Mouse (Mus musculus) hindbrain, embryonic 12.5 days (tissue): Measurements from ENCODE around the gene Gata3. TPM values are rescaled to one million over a fixed set of nuclear protein-coding genes. Genes with fewer than 3 reads are reported as not detected.

Experiments
- ATAC-seq: fragments of 200-750 bp; cut with Nextera tagmentation; 2 replicates; pipeline ENCODE4 v1.8.0; 2017; ENCODE audit warnings: moderate TSS enrichment; ENCODE audit not compliant: low FRiP score
- H3K27ac ChIP-seq: fragments of 300-500 bp; sonication (generic); 2 replicates; pipeline ENCODE4 v1.5.1; 2016; ENCODE audit warnings: mild to moderate bottlenecking
- H3K27me3 ChIP-seq: fragments of 300-500 bp; sonication (generic); 2 replicates; pipeline ENCODE4 v1.6.1; 2016; ENCODE audit warnings: mild to moderate bottlenecking
- H3K36me3 ChIP-seq: fragments of 300-500 bp; sonication (generic); 2 replicates; pipeline ENCODE4 v1.6.1; 2016; ENCODE audit warnings: mild to moderate bottlenecking
- H3K4me1 ChIP-seq: fragments of 300-500 bp; sonication (generic); 2 replicates; pipeline ENCODE4 v1.6.1; 2016
- H3K4me2 ChIP-seq: fragments of 300-500 bp; sonication (generic); replicated peaks from 2 replicates; pipeline ENCODE4 v1.6.1; 2016; ENCODE audit warnings: mild to moderate bottlenecking
- H3K4me3 ChIP-seq: fragments of 300-500 bp; sonication (generic); 2 replicates; pipeline ENCODE4 v1.5.1; 2016; ENCODE audit warnings: mild to moderate bottlenecking
- H3K9ac ChIP-seq: fragments of 300-500 bp; sonication (generic); 2 replicates; pipeline ENCODE4 v1.6.1; 2016; ENCODE audit warnings: mild to moderate bottlenecking, moderate library complexity
- H3K9me3 ChIP-seq: fragments of 300-500 bp; sonication (generic); replicated peaks from 2 replicates; pipeline ENCODE4 v1.6.1; 2016; ENCODE audit warnings: mild to moderate bottlenecking
- WGBS: fragments of 180-500 bp; shearing (Covaris S2); methylation state at CpG from one replicate; pipeline ENCODE4 v1.1.7; 2016; 5-methylcytosine and 5-hydroxymethylcytosine counted together
- polyA plus RNA-seq: library from polyadenylated mRNA; unstranded; fragments of >200 nt; fragmentation: Nextera tagmentation; extraction: Ambion mirVana; gene quantifications from 2 replicates; pipeline ENCODE4 v1.2.1, GENCODE M21; 2016

Gene Gata3
- polyA plus RNA-seq, 1 experiment from 2014 or later = 63.4 TPM

- WGBS = 38% methylated on average over 13 of the region's 13 CpGs
- no peaks in the 10 kb centered on the region for H3K36me3 ChIP-seq
- no peak overlapping the region for H3K9ac ChIP-seq
- no peaks in the 10 kb centered on the region for H3K9me3 ChIP-seq
- H3K4me2 ChIP-seq = no peak overlapping the region
- no peak overlapping the region for H3K27ac ChIP-seq
- H3K4me1 ChIP-seq = peaks cover 5% of the 10 kb centered on the region; the same call in 1 of the 2 replicates
- H3K4me3 ChIP-seq = no peak overlapping the region
- 0 out of 2 replicates have a peak, but pooled peaks have one; percentile 46 for ATAC-seq
- no peaks in the 10 kb centered on the region for H3K27me3 ChIP-seq
These were observed 36.8 kb downstream of the Gata3 start for GRCm38 (mm10) chr2:9852851-9853576.

DNA sequence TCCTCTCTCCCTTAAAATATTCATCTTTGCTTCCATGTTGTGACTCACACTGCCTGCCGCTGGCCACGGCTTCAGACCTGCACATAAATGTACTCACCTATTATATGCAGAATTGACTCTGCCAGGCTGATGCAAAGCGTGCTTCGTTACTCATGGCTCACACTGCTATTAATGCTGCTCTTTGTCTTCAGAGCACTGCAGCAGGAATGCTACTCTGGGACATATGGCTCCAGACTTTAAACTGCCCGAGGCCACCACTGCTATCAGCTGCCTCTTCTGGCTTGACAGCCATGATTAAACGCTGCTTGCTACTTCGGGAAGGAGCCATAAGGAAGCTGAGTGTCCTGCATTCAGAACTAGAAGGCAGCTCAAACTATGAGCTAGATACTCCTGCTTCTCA lies 54.6 kb downstream of the Gata3 start:
- no peaks in the 10 kb centered on the region for H3K27me3 ChIP-seq
- no peaks in the 10 kb centered on the region for H3K36me3 ChIP-seq
- WGBS = 56% methylated on average over 7 of the region's 7 CpGs
- H3K27ac ChIP-seq = no peak overlapping the region
- H3K9me3 ChIP-seq = no peaks in the 10 kb centered on the region
- no peak overlapping the region for H3K4me2 ChIP-seq
- H3K4me1 ChIP-seq = no peaks in the 10 kb centered on the region
- no peak overlapping the region for H3K4me3 ChIP-seq
- H3K9ac ChIP-seq = no peak overlapping the region
- ATAC-seq = peak; percentile 60; the same call in 1 of the 2 replicates

DNA sequence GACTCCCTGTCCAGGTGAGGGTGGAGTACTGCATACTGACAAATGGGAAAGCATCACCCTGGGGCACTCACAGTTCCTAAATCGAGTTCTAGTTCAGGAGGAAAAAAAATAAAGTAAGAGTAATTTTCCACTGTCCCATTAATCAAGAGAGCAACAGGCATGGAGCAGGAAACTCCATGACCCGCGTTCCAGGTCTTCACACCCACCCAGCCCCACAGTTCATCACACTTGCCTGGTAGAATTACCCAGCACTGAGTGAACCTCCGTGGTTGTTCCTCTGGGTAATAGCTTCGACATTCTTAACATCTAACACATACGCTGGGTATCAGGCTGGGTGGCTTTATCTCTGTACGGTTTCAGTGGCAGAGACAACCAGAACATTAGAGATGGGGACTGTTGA lies 56.1 kb downstream of the Gata3 start:
- H3K36me3 ChIP-seq = no peaks in the 10 kb centered on the region
- H3K4me3 ChIP-seq = no peak overlapping the region
- H3K4me1 ChIP-seq = no peaks in the 10 kb centered on the region
- H3K4me2 ChIP-seq = no peak overlapping the region
- H3K27me3 ChIP-seq = no peaks in the 10 kb centered on the region
- H3K9me3 ChIP-seq = no peaks in the 10 kb centered on the region
- no peak overlapping the region for H3K9ac ChIP-seq
- WGBS = 85% methylated on average over 7 of the region's 7 CpGs
- no peak for ATAC-seq
- H3K27ac ChIP-seq = no peak overlapping the region

GRCm38 (mm10) chr2:9827624-9828023 lies 62.2 kb downstream of the Gata3 start:
- ATAC-seq = no peak
- Histone ChIP-seq H3K4me2 (no peak overlapping the region), H3K4me3 (no peak overlapping the region), H3K9me3 (no peaks in the 10 kb centered on the region), H3K27ac (no peak overlapping the region), H3K36me3 (no peaks in the 10 kb centered on the region), H3K4me1 (no peaks in the 10 kb centered on the region), H3K9ac (no peak overlapping the region), H3K27me3 (no peaks in the 10 kb centered on the region)
- 33% methylated on average over 3 of the region's 3 CpGs for WGBS

DNA sequence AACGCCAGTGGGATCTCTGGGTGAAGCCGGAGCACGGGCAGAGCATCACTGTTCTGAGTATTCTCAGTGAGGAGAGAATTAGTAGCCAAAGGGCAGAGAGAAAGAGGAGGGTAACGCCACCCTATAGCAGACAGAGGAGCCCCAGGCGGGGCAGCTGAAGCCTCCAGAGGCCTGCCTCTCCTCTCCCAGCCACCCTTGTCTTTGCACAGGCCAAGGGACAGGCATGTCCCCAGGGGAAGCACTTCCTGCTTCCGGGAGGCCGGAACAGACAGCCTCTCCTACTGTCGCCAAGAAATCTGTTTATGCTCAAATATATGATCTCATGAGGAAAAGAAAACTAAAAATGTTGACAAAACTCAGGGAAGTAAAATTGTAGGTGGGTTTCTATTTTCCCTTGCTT lies 69.2 kb downstream of the Gata3 start:
- H3K9me3 ChIP-seq = no peaks in the 10 kb centered on the region
- H3K4me2 ChIP-seq = no peak overlapping the region
- no peak overlapping the region for H3K4me3 ChIP-seq
- no peak for ATAC-seq
- no peaks in the 10 kb centered on the region for H3K36me3 ChIP-seq
- no peak overlapping the region for H3K9ac ChIP-seq
- no peak overlapping the region for H3K27ac ChIP-seq
- no peaks in the 10 kb centered on the region for H3K4me1 ChIP-seq
- H3K27me3 ChIP-seq = no peaks in the 10 kb centered on the region
- WGBS = 87% methylated on average over 8 of the region's 8 CpGs

- Histone ChIP-seq H3K4me3 (no peak overlapping the region), H3K9me3 (no peaks in the 10 kb centered on the region), H3K27me3 (no peaks in the 10 kb centered on the region), H3K36me3 (no peaks in the 10 kb centered on the region), H3K4me1 (no peaks in the 10 kb centered on the region), H3K9ac (no peak overlapping the region), H3K27ac (no peak overlapping the region), H3K4me2 (no peak overlapping the region)
- WGBS = 80% methylated on average over 7 of the region's 7 CpGs
- ATAC-seq = no peak
These were observed 71.6 kb downstream of the Gata3 start for GRCm38 (mm10) chr2:9818177-9818785.

Other genes with a start within 250 kb of the Gata3 start
- 1.1 and 2.9 TPM in 2 replicates for gene 4930412O13Rik, start 8.8 kb downstream of the Gata3 start, polyA plus RNA-seq
- 3.5 and 3.8 TPM in 2 replicates for gene 9230102O04Rik, start 494 bp downstream of the Gata3 start, polyA plus RNA-seq
- 17.3 and 17.6 TPM in 2 replicates for gene Taf3, start 158.6 kb upstream of the Gata3 start, polyA plus RNA-seq
- 467 and 468 TPM in 2 replicates for gene Atp5c1, start 190.5 kb upstream of the Gata3 start, polyA plus RNA-seq
- 39.4 and 42.1 TPM in 2 replicates for gene Kin, start 190.6 kb upstream of the Gata3 start, polyA plus RNA-seq
- 0.76 and 0.93 TPM in 2 replicates for gene Itih2, start 241.4 kb upstream of the Gata3 start, polyA plus RNA-seq